Mouse (Mus musculus) c-Kit-positive CD71-negative TER-119-negative erythroid progenitor cells, embryonic 14.5 days (primary cell): ENCODE measurements around the gene Cst9.

ENCODE experiments used
- DNase-seq: peaks from one replicate; pipeline ENCODE4 v3.0.0-alpha.2; 2013; ENCODE audit warnings: low read depth

Gene Cst9

GRCm38 (mm10) chr2:148834912-148835311, at the start of gene Cst9:
TSS of gene Cst9 (plus strand) at chr2:148835147.
- DNase-seq, result no peak

- DNase-seq, result no peak
Measured at GRCm38 (mm10) chr2:148789142-148789541, 45.8 kb upstream of the Cst9 start, which contains the start of gene Cst12. TSS of gene Cst12 (plus strand) at chr2:148789361.

- no peak for DNase-seq
Measured at GRCm38 (mm10) chr2:148798485-148798884, 36.5 kb upstream of the Cst9 start, which contains the start of gene Cst8. TSS of gene Cst8 (plus strand) at chr2:148798785.

GRCm38 (mm10) chr2:148801491-148801921, 33.4 kb upstream of the Cst9 start:
- no peak for DNase-seq

GRCm38 (mm10) chr2:148806696-148807095, 28.3 kb upstream of the Cst9 start:
- DNase-seq, result no peak

- DNase-seq, result no peak
Measured at GRCm38 (mm10) chr2:148819909-148820308, 15.0 kb upstream of the Cst9 start, which contains the start of gene Cst13. TSS of gene Cst13 (plus strand) at chr2:148820081.

GRCm38 (mm10) chr2:148825986-148826385, 9.0 kb upstream of the Cst9 start:
- no peak for DNase-seq

- DNase-seq, result no peak
Measured at GRCm38 (mm10) chr2:148838075-148838777, 3.3 kb downstream of the Cst9 start.

GRCm38 (mm10) chr2:148839224-148839623, 4.3 kb downstream of the Cst9 start:
- no peak for DNase-seq

GRCm38 (mm10) chr2:148851116-148851906, 16.4 kb downstream of the Cst9 start:
- DNase-seq, result peak; percentile 63

GRCm38 (mm10) chr2:148856630-148857400, 21.9 kb downstream of the Cst9 start:
- no peak for DNase-seq

- DNase-seq, result no peak
Measured at GRCm38 (mm10) chr2:148857506-148857905, 22.6 kb downstream of the Cst9 start.

- DNase-seq, result no peak
Measured at GRCm38 (mm10) chr2:148860993-148861392, 26.0 kb downstream of the Cst9 start.

GRCm38 (mm10) chr2:148861693-148862092, 26.7 kb downstream of the Cst9 start:
- DNase-seq, result no peak

- DNase-seq, result no peak
Measured at GRCm38 (mm10) chr2:148864966-148865365, 30.0 kb downstream of the Cst9 start, which contains the start of gene 9230104L09Rik. TSS of gene 9230104L09Rik (minus strand) at chr2:148865038.

GRCm38 (mm10) chr2:148868959-148869358, 34.0 kb downstream of the Cst9 start:
- no peak for DNase-seq

- no peak for DNase-seq
Measured at GRCm38 (mm10) chr2:148870526-148870925, 35.6 kb downstream of the Cst9 start.

GRCm38 (mm10) chr2:148872860-148873259, 37.9 kb downstream of the Cst9 start:
- no peak for DNase-seq

GRCm38 (mm10) chr2:148874224-148874616, 39.3 kb downstream of the Cst9 start:
- no peak for DNase-seq

GRCm38 (mm10) chr2:148874617-148875334, 39.8 kb downstream of the Cst9 start:
- no peak for DNase-seq

- DNase-seq, result peak; percentile 68
Measured at GRCm38 (mm10) chr2:148875335-148875811, 40.4 kb downstream of the Cst9 start, which contains the start of gene Cst3. TSS of gene Cst3 (minus strand) at chr2:148875692.
